Mouse (Mus musculus): ENCODE measurements around the gene Olfr285. TPM values are rescaled to one million over a fixed set of nuclear protein-coding genes. Genes with fewer than 3 reads are reported as not detected.

The Olfr285 gene
- total and polyA plus RNA-seq, 3 experiments: not detected

- H3K4me1 ChIP-seq (ENCODE audit: control insufficient read depth in 1 of 2, insufficient read depth in 2 of 2): no peaks in the 10 kb centered on the region
- no peaks in the 10 kb centered on the region for H3K79me2 ChIP-seq (replicated peaks; ENCODE audit: control insufficient read depth, extremely low read depth, insufficient read depth, poor library complexity, severe bottlenecking)
- H3K27ac ChIP-seq (ENCODE audit: insufficient read depth, low read depth): no peak overlapping the region
- peaks cover 58% of the 10 kb centered on the region for H3K27me3 ChIP-seq (replicated peaks)
- no peak overlapping the region for H3K9ac ChIP-seq (ENCODE audit: insufficient read depth, low read depth)
- in situ Hi-C loops (cut with MboI; ENCODE audit: low pct_ligation_motif_present, low pct_unique_long_range_greater_than_20kb, low sequenced_read_pairs) (no loop called here), dilution Hi-C loops (cut with MboI; ENCODE audit: extremely low pct_ligation_motif_present, extremely low pct_unique_long_range_greater_than_20kb, low sequenced_read_pairs) (no loop called here)
- no peak overlapping the region for H3K4me3 ChIP-seq (replicated peaks in 1 of 3; ENCODE audit: low read depth in 2 of 3, low read length in 2 of 3, poor library complexity in 1 of 3)
- H3K9me3 ChIP-seq (replicated peaks; ENCODE audit: low read length): no peaks in the 10 kb centered on the region
- no peaks in the 10 kb centered on the region for H3K36me3 ChIP-seq (replicated peaks in 1 of 2; ENCODE audit: control insufficient read depth in 1 of 2, insufficient read depth in 1 of 2, low read length in 1 of 2)
- DNase-seq (ENCODE audit: extremely low read depth): peak; percentile 43
- no peak overlapping the region for H3K4me2 ChIP-seq (ENCODE audit: insufficient read depth, low read depth, poor library complexity, severe bottlenecking)
- TF ChIP-seq RAD21 (IDR thresholded peaks at IDR 0.05; ENCODE audit: low read depth, low read length) (peak; percentile 38), SMC3 (IDR thresholded peaks at IDR 0.05; ENCODE audit: low read depth, low read length) (peak; percentile 43), CTCF (conservative IDR thresholded peaks at IDR 0.05 in 1 of 2, IDR thresholded peaks at IDR 0.05 in 1 of 2; ENCODE audit: low read depth in 2 of 2, low read length in 2 of 2) (peak; percentile 54 to 67), JUND (conservative IDR thresholded peaks at IDR 0.05; ENCODE audit: low read depth, low read length) (no peak)
These were observed 1.4 kb downstream of the Olfr285 start for GRCm38 (mm10) chr15:98315703-98316102.

- H3K9ac ChIP-seq (ENCODE audit: insufficient read depth, low read depth): peak within 1 kb of the TSS; percentile 10; the same call in 1 of the 2 replicates
- in situ Hi-C loops (cut with MboI; ENCODE audit: low pct_ligation_motif_present, low pct_unique_long_range_greater_than_20kb, low sequenced_read_pairs) (no loop called here), dilution Hi-C loops (cut with MboI; ENCODE audit: extremely low pct_ligation_motif_present, extremely low pct_unique_long_range_greater_than_20kb, low sequenced_read_pairs) (no loop called here)
- H3K79me2 ChIP-seq (replicated peaks; ENCODE audit: control insufficient read depth, extremely low read depth, insufficient read depth, poor library complexity, severe bottlenecking): no peaks in the 10 kb centered on the region
- H3K36me3 ChIP-seq (replicated peaks in 1 of 2; ENCODE audit: control insufficient read depth in 1 of 2, insufficient read depth in 1 of 2, low read length in 1 of 2): no peaks in the 10 kb centered on the region
- peak within 1 kb of the TSS; percentile 97 for H3K4me2 ChIP-seq (ENCODE audit: insufficient read depth, low read depth, poor library complexity, severe bottlenecking)
- H3K4me1 ChIP-seq (ENCODE audit: control insufficient read depth in 1 of 2, insufficient read depth in 2 of 2): peaks cover 3 to 4% of the 10 kb centered on the region in 2 experiments; a peak in 2 of 4 replicates
- TF ChIP-seq CTCF (conservative IDR thresholded peaks at IDR 0.05 in 1 of 2, IDR thresholded peaks at IDR 0.05 in 1 of 2; ENCODE audit: low read depth in 2 of 2, low read length in 2 of 2) (no peak), E2F4 (IDR thresholded peaks at IDR 0.05; ENCODE audit: insufficient replicate concordance, low read depth, low read length) (no peak), SMC3 (IDR thresholded peaks at IDR 0.05; ENCODE audit: low read depth, low read length) (no peak), MAZ (IDR thresholded peaks at IDR 0.05; ENCODE audit: low read depth, low read length) (0 out of 2 replicates have a peak, but pooled peaks have one; percentile 20), UBTF (IDR thresholded peaks at IDR 0.05; ENCODE audit: low read depth, low read length) (no peak), ELF1 (IDR thresholded peaks at IDR 0.05; ENCODE audit: low read depth, low read length) (peak; percentile 17; the same call in 1 of the 2 replicates)
- peaks cover 14% of the 10 kb centered on the region for H3K9me3 ChIP-seq (replicated peaks; ENCODE audit: low read length)
- H3K27ac ChIP-seq (ENCODE audit: insufficient read depth, low read depth): no peak within 1 kb of the TSS
- H3K27me3 ChIP-seq (replicated peaks): peaks cover 87% of the 10 kb centered on the region
- H3K4me3 ChIP-seq (replicated peaks in 1 of 3; ENCODE audit: low read depth in 2 of 3, low read length in 2 of 3, poor library complexity in 1 of 3): peak within 1 kb of the TSS in 2 of 3 experiments; percentile 27 to 68
- no peak for DNase-seq (ENCODE audit: extremely low read depth)
These were observed 21.3 kb downstream of the Olfr285 start, which contains the start of gene Zfp641 for GRCm38 (mm10) chr15:98295628-98296551. Gene Zfp641 (minus strand): TSS chr15:98296161.

DNA sequence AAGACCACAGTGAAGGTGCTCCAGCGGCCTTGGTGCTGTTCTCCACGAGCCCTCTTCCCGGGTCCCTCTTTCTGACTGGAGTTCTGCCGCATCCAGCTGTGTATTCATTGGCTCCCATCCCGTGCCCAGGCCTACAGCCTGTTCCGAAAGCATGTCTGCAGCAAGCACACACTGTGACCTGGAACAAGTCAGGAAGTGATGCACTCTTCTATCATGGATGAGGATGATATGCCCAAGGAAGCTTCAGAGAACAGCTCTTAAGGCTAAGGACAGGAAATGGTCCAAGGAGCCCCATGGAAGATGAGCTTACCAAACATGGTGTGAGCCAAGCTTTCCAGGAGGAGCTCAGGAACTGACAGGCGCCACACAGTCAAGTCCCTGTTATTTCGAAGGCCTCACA, 23.5 kb downstream of the Olfr285 start:
- no peak overlapping the region for H3K4me2 ChIP-seq (ENCODE audit: insufficient read depth, low read depth, poor library complexity, severe bottlenecking)
- no peak for DNase-seq (ENCODE audit: extremely low read depth)
- H3K79me2 ChIP-seq (replicated peaks; ENCODE audit: control insufficient read depth, extremely low read depth, insufficient read depth, poor library complexity, severe bottlenecking): no peaks in the 10 kb centered on the region
- no peak for TF ChIP-seq POLR2A (IDR thresholded peaks at IDR 0.05; ENCODE audit: low read depth, low read length)
- TF ChIP-seq IRF4 (IDR thresholded peaks at IDR 0.05; ENCODE audit: low read depth, low read length): no peak
- no peak for TF ChIP-seq NRF1 (IDR thresholded peaks at IDR 0.05; ENCODE audit: low read depth, low read length)
- no peak for TF ChIP-seq BHLHE40 (IDR thresholded peaks at IDR 0.05; ENCODE audit: low read depth, low read length)
- TF ChIP-seq ZKSCAN1 (IDR thresholded peaks at IDR 0.05; ENCODE audit: borderline replicate concordance, low read depth, low read length): no peak
- no peak for TF ChIP-seq ZMIZ1 (IDR thresholded peaks at IDR 0.05; ENCODE audit: low read depth, low read length)
- no peak for TF ChIP-seq ZNF384 (IDR thresholded peaks at IDR 0.05; ENCODE audit: low read depth, low read length)
- no peaks in the 10 kb centered on the region for H3K36me3 ChIP-seq (replicated peaks in 1 of 2; ENCODE audit: control insufficient read depth in 1 of 2, insufficient read depth in 1 of 2, low read length in 1 of 2)
- peaks cover 6 to 8% of the 10 kb centered on the region in 2 experiments for H3K4me1 ChIP-seq (ENCODE audit: control insufficient read depth in 1 of 2, insufficient read depth in 2 of 2)
- in situ Hi-C loops (cut with MboI; ENCODE audit: low pct_ligation_motif_present, low pct_unique_long_range_greater_than_20kb, low sequenced_read_pairs): no loop called here
- no peak overlapping the region for H3K27ac ChIP-seq (ENCODE audit: insufficient read depth, low read depth)
- peaks cover 11% of the 10 kb centered on the region for H3K9me3 ChIP-seq (replicated peaks; ENCODE audit: low read length)
- no peak overlapping the region for H3K4me3 ChIP-seq (replicated peaks in 1 of 3; ENCODE audit: low read depth in 2 of 3, low read length in 2 of 3, poor library complexity in 1 of 3)
- no peak overlapping the region for H3K9ac ChIP-seq (ENCODE audit: insufficient read depth, low read depth)
- dilution Hi-C loops (cut with MboI; ENCODE audit: extremely low pct_ligation_motif_present, extremely low pct_unique_long_range_greater_than_20kb, low sequenced_read_pairs): no loop called here
- H3K27me3 ChIP-seq (replicated peaks): peaks cover 83% of the 10 kb centered on the region
